Mouse (Mus musculus) cerebellum, adult 2 months (tissue): ENCODE results near the gene Cog5.

Experiments used
- CTCF ChIP-seq: fragments of 200-500 bp; IDR thresholded peaks from 2 replicates; pipeline ENCODE4 v1.5.1; 2011; ENCODE audit warnings: low read depth, mild to moderate bottlenecking, control low read depth, low read length, moderate library complexity, borderline replicate concordance; ENCODE audit not compliant: insufficient read depth
- POLR2A ChIP-seq: fragments of 200-500 bp; IDR thresholded peaks from 2 replicates; pipeline ENCODE4 v1.6.1; 2011; ENCODE audit warnings: low read length, control low read depth, borderline replicate concordance; ENCODE audit not compliant: insufficient read depth

- TF ChIP-seq CTCF (peak; percentile 20; the same call in 1 of the 2 replicates), POLR2A (no peak; the same call in 1 of the 2 replicates)
Measured at GRCm38 (mm10) chr12:31654965-31655477, 352 bp downstream of the Cog5 start.
